Mouse (Mus musculus): ENCODE data around the gene Abca7. TPM values are rescaled to one million over a fixed set of nuclear protein-coding genes. Genes with fewer than 3 reads are reported as not detected.

Gene Abca7
- polyA plus RNA-seq, 1 experiment from 2014 or later: 4.2 TPM

DNA sequence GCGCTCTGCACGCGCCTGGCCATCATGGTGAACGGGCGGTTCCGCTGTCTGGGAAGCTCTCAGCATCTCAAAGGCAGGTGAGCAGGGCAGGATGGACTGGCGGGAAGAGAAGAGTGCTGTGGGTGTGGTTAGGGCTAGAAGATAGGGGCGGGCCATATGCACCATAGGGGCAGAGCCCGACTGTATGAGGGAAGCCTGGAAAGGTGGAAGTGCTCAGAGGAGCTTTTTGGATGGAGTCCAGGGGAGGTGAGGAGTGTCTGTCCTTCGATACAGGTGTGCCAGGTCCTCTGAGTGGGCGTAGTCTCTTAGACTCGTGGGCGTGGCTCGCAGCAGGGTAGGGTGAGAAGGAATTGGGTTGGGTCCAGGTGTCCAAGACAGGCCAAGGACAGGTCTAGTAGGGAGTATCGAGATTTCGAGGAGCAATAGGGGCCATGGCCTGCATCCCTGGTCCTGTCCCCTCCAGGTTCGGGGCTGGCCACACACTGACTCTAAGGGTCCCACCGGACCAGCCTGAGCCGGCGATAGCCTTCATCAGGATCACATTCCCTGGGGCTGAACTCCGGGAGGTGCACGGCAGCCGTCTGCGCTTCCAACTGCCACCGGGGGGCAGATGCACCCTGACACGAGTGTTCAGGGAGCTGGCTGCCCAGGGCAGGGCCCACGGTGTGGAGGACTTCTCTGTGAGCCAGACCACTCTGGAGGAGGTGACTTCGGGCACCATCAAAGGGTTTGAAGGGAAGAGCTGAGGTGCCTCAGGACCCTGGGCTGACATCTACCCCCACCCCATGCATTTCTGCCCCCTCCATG is 18.4 kb downstream of the Abca7 start:
- no peak for ATAC-seq
- no peak overlapping the region for H3K4me3 ChIP-seq (ENCODE audit: low read length)
- H3K36me3 ChIP-seq (ENCODE audit: control insufficient read depth, insufficient read depth, low read length): peaks cover 21% of the 10 kb centered on the region
- peaks cover 19% of the 10 kb centered on the region for H3K9me3 ChIP-seq (ENCODE audit: control insufficient read depth, low read length)
- H3K27ac ChIP-seq (ENCODE audit: low read depth, low read length): no peak overlapping the region
- no peak overlapping the region for H3K4me2 ChIP-seq (ENCODE audit: low read length)
- H3K4me1 ChIP-seq (ENCODE audit: control insufficient read depth, insufficient read depth, low read depth, low read length): no peaks in the 10 kb centered on the region
- no peak overlapping the region for H3K9ac ChIP-seq (ENCODE audit: low read depth, low read length)
- peaks cover 37% of the 10 kb centered on the region for H3K27me3 ChIP-seq (replicated peaks; ENCODE audit: control insufficient read depth, insufficient read depth, low read length)
- 25% methylated on average over 28 of the region's 28 CpGs for WGBS

DNA sequence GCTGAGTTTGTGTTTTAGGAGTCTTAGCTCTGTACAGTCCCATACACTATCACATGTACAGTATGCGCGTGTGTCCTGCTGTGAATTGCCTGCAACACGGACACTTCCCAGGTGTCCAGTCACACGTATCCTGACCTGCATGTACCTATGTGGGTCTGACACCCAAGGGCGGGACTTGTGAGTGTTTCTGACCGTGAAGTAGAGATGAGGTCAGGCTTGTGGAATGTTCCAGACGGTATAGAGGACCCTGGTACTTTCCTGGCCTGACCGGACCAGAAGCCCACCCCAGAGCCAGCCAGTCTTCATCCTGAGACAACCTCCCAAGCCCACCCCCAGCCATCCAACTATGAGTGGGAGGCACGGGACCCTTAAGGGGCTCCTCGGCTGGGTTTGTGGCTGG is 19.3 kb downstream of the Abca7 start:
- Histone ChIP-seq H3K4me1 (ENCODE audit: control insufficient read depth, insufficient read depth, low read depth, low read length) (no peaks in the 10 kb centered on the region), H3K27me3 (replicated peaks; ENCODE audit: control insufficient read depth, insufficient read depth, low read length) (peaks cover 43% of the 10 kb centered on the region), H3K36me3 (ENCODE audit: control insufficient read depth, insufficient read depth, low read length) (peaks cover 14% of the 10 kb centered on the region), H3K27ac (ENCODE audit: low read depth, low read length) (no peak overlapping the region), H3K9ac (ENCODE audit: low read depth, low read length) (no peak overlapping the region), H3K4me2 (ENCODE audit: low read length) (no peak overlapping the region), H3K4me3 (ENCODE audit: low read length) (no peak overlapping the region), H3K9me3 (ENCODE audit: control insufficient read depth, low read length) (peaks cover 11% of the 10 kb centered on the region)
- ATAC-seq: no peak
- 87% methylated on average over 10 of the region's 10 CpGs for WGBS

DNA sequence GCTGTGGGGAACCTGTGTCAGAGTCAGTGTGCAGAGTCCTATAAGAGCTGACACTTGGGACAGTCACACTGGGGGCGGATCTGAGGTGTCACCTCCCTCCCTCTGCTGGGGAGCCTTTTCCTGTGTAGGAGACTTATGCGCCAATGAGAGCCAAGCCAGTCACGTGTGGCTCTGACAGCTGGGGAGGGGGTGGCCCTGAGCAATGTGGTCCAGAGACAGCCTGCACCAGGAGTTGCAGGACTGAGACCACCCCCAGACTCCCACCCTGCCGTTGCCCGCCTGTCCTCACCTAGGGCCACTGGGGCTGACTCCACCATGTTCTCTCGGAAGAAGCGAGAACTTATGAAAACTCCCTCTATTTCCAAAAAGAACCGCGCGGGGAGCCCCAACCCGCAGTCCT is 20.2 kb downstream of the Abca7 start, which contains the start of gene Arhgap45:
Arhgap45 (plus strand) TSS at position 143 of the 400 bp plus-strand sequence.
- Histone ChIP-seq H3K4me3 (ENCODE audit: low read length) (no peak within 1 kb of the TSS), H3K9me3 (ENCODE audit: control insufficient read depth, low read length) (peaks cover 4% of the 10 kb centered on the region; the same call in 1 of the 2 replicates), H3K36me3 (ENCODE audit: control insufficient read depth, insufficient read depth, low read length) (peaks cover 6% of the 10 kb centered on the region), H3K4me1 (ENCODE audit: control insufficient read depth, insufficient read depth, low read depth, low read length) (no peaks in the 10 kb centered on the region), H3K9ac (ENCODE audit: low read depth, low read length) (no peak within 1 kb of the TSS), H3K27ac (ENCODE audit: low read depth, low read length) (no peak within 1 kb of the TSS), H3K4me2 (ENCODE audit: low read length) (no peak within 1 kb of the TSS), H3K27me3 (replicated peaks; ENCODE audit: control insufficient read depth, insufficient read depth, low read length) (peaks cover 42% of the 10 kb centered on the region)
- WGBS: 74% methylated on average over 11 of the region's 11 CpGs
- ATAC-seq: no peak

DNA sequence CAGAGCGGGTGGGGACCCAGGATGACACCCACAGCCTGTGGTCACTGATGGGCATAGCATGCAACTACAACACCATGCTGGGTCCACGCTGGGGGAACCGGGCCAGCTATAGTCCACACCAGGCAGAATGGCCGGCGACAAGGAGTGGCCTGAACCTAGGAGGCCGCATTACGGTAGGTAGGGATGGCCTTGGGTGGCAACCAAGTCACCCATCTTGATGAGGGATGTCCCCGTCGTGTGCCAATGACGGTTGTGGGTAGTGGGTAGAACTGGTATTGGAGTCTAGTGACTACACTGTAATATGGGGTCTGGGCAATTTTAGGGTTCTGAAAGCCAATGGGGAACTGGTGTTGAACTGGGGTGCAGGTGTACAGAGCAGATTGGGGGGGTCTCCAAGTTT is 20.6 kb downstream of the Abca7 start:
- peaks cover 38% of the 10 kb centered on the region for H3K27me3 ChIP-seq (replicated peaks; ENCODE audit: control insufficient read depth, insufficient read depth, low read length)
- WGBS: 86% methylated on average over 10 of the region's 10 CpGs
- H3K9me3 ChIP-seq (ENCODE audit: control insufficient read depth, low read length): no peaks in the 10 kb centered on the region

DNA sequence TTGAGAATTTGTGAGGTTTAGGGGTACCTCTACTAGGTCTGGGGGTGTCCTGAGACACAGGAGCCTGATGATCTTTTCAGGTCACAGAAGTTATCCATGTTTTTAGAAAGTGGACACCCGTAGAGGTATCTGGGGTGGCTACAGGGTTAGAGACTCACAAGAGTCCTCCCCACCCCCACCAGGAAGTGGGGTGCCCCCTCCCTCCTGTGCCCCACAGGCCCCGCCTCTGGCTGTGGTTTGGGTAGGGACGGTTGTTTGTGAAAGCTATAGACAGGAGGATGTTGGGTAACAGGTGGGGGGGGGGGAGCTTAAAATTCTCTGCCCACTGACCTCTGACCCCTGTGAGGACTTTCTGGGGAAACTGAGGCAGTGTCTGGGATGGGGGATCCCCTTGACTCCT is 21.1 kb downstream of the Abca7 start:
- H3K4me1 ChIP-seq (ENCODE audit: control insufficient read depth, insufficient read depth, low read depth, low read length): no peaks in the 10 kb centered on the region
- no peak overlapping the region for H3K4me2 ChIP-seq (ENCODE audit: low read length)
- 54% methylated on average over 2 of the region's 3 CpGs for WGBS
- H3K27me3 ChIP-seq (replicated peaks; ENCODE audit: control insufficient read depth, insufficient read depth, low read length): peaks cover 36% of the 10 kb centered on the region
- ATAC-seq: no peak
- no peak overlapping the region for H3K27ac ChIP-seq (ENCODE audit: low read depth, low read length)
- H3K4me3 ChIP-seq (ENCODE audit: low read length): no peak overlapping the region
- H3K9ac ChIP-seq (ENCODE audit: low read depth, low read length): no peak overlapping the region
- no peaks in the 10 kb centered on the region for H3K36me3 ChIP-seq (ENCODE audit: control insufficient read depth, insufficient read depth, low read length)
- no peaks in the 10 kb centered on the region for H3K9me3 ChIP-seq (ENCODE audit: control insufficient read depth, low read length)

More for the DNA sequence above, 20.6 kb downstream of the Abca7 start:
- H3K27ac ChIP-seq (ENCODE audit: low read depth, low read length): no peak overlapping the region
- H3K4me1 ChIP-seq (ENCODE audit: control insufficient read depth, insufficient read depth, low read depth, low read length): no peaks in the 10 kb centered on the region
- no peak overlapping the region for H3K9ac ChIP-seq (ENCODE audit: low read depth, low read length)
- no peak overlapping the region for H3K4me3 ChIP-seq (ENCODE audit: low read length)
- peaks cover 1% of the 10 kb centered on the region for H3K36me3 ChIP-seq (ENCODE audit: control insufficient read depth, insufficient read depth, low read length)
- H3K4me2 ChIP-seq (ENCODE audit: low read length): no peak overlapping the region
- ATAC-seq: no peak

DNA sequence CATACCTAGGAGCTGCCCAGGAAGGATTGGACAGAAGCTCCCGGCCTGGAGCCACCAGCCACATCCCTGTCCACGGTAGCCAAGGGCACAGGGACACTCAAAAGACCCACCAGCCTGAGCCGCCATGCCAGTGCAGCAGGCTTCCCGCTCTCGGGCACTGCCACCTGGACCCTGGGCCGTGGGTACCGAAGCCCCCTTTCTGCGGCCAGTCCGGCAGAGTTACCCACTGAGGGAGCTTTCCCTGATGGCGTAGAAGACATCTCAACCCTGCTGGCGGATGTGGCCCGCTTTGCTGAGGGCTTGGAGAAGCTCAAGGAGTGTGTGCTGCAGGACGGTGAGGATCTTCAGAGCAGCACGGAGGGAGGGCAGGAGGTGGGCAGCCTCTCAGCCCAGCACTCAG is 21.5 kb downstream of the Abca7 start:
- Histone ChIP-seq H3K27ac (ENCODE audit: low read depth, low read length) (no peak overlapping the region), H3K9ac (ENCODE audit: low read depth, low read length) (no peak overlapping the region), H3K27me3 (replicated peaks; ENCODE audit: control insufficient read depth, insufficient read depth, low read length) (peaks cover 36% of the 10 kb centered on the region), H3K4me2 (ENCODE audit: low read length) (no peak overlapping the region), H3K4me1 (ENCODE audit: control insufficient read depth, insufficient read depth, low read depth, low read length) (no peaks in the 10 kb centered on the region), H3K9me3 (ENCODE audit: control insufficient read depth, low read length) (no peaks in the 10 kb centered on the region), H3K36me3 (ENCODE audit: control insufficient read depth, insufficient read depth, low read length) (no peaks in the 10 kb centered on the region), H3K4me3 (ENCODE audit: low read length) (no peak overlapping the region)
- 83% methylated on average over 14 of the region's 14 CpGs for WGBS
- no peak for ATAC-seq

DNA sequence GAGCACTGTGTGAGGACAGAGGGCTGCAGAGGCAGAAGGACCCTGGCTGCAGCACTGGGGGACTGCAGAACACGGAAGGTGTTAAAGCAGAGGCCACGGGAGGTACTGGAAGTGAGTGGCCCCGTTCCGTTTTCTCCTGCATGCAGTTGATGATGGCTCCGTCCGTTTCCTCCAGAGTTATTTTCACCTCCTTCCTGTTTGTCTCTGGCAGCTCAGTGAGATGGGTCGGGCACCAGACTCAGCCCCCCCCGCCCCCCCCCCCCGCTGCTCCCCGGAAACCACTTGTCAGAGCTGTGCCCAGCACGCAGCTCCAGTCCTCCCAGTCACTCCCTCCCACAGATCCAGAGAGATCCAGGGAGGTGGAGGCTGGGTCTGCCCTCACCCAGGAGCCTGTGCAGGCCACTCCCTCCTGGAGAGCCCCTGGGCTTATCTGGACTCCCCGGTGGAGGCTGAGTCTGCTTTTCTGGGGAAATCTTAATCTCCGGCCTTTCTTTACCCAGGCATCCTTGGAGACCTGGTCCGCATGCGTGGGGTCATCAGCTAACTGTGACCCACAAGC is 22.5 kb downstream of the Abca7 start:
- Histone ChIP-seq H3K4me3 (ENCODE audit: low read length) (no peak overlapping the region; the same call in 1 of the 2 replicates), H3K27me3 (replicated peaks; ENCODE audit: control insufficient read depth, insufficient read depth, low read length) (peaks cover 27% of the 10 kb centered on the region), H3K9ac (ENCODE audit: low read depth, low read length) (0 out of 2 replicates have a peak overlapping the region, but pooled peaks have one; percentile 22)

DNA sequence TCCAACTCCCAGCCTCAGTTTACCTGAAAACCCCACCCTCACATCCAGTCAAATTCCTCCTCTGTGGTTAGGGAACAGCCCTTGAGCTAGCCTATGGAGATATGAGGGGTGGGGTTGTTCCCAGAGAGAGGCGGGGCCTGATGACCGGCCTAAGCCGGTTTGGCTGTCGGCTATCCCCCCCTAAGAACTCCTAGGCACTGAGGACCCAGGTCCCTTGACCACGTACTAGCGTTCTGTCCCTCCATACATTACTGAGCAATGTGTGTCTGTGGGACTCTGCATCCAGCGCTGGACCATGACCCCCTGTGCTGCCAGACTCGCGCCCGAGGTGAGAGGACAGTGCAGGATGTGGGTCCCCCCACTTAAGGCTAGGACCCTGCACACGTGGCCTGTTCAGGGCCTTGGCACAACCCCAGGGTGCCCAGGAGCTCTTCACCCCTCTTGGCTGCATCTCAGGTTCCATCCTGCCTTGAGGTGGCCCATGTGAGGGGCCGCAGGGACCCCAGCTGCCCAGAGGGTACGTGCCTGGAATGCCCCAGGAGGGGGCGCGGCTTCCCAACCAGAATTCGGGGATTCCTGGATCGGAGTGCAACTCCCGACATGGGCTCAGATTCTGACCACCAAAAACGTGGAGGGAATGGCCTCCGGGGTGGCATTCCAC is 23.3 kb downstream of the Abca7 start:
- 3% methylated on average over 20 of the region's 20 CpGs for WGBS
- H3K4me2 ChIP-seq (ENCODE audit: low read length): peak overlapping the region; percentile 11; the same call in 1 of the 2 replicates
- no peak for ATAC-seq

More for the DNA sequence above, 22.5 kb downstream of the Abca7 start:
- no peaks in the 10 kb centered on the region for H3K4me1 ChIP-seq (ENCODE audit: control insufficient read depth, insufficient read depth, low read depth, low read length)
- H3K36me3 ChIP-seq (ENCODE audit: control insufficient read depth, insufficient read depth, low read length): no peaks in the 10 kb centered on the region
- H3K4me2 ChIP-seq (ENCODE audit: low read length): no peak overlapping the region
- 10% methylated on average over 14 of the region's 15 CpGs for WGBS
- ATAC-seq: no peak
- no peaks in the 10 kb centered on the region for H3K9me3 ChIP-seq (ENCODE audit: control insufficient read depth, low read length)
- no peak overlapping the region for H3K27ac ChIP-seq (ENCODE audit: low read depth, low read length)

DNA sequence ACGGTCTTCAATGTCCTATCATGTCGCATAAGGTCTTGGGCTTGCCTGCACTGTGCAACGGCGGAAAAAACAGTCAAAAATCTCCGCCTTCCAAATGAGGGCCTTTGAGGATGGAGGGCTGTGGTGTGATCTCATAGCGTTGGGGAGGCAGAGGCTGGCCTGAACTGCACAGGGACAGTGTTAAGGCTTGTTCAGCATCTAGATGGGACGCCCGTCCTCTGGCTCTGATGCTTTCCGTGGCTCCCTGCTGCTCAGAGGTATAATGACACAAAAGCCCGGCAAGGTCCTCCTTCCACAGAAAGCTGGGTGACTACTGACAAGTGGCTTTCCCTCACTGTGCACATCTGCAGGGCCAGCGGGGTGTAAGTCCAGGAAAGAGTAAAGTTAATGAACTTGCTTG is 23.9 kb downstream of the Abca7 start:
- WGBS: 20% methylated on average over 11 of the region's 11 CpGs
- no peak overlapping the region for H3K4me2 ChIP-seq (ENCODE audit: low read length)
- no peaks in the 10 kb centered on the region for H3K9me3 ChIP-seq (ENCODE audit: control insufficient read depth, low read length)
- no peak for ATAC-seq
- no peaks in the 10 kb centered on the region for H3K4me1 ChIP-seq (ENCODE audit: control insufficient read depth, insufficient read depth, low read depth, low read length)
- no peak overlapping the region for H3K27ac ChIP-seq (ENCODE audit: low read depth, low read length)
- H3K4me3 ChIP-seq (ENCODE audit: low read length): no peak overlapping the region
- no peak overlapping the region; the same call in 1 of the 2 replicates for H3K9ac ChIP-seq (ENCODE audit: low read depth, low read length)
- peaks cover 18% of the 10 kb centered on the region for H3K27me3 ChIP-seq (replicated peaks; ENCODE audit: control insufficient read depth, insufficient read depth, low read length)
- H3K36me3 ChIP-seq (ENCODE audit: control insufficient read depth, insufficient read depth, low read length): no peaks in the 10 kb centered on the region

More for the DNA sequence above, 23.3 kb downstream of the Abca7 start:
- Histone ChIP-seq H3K27me3 (replicated peaks; ENCODE audit: control insufficient read depth, insufficient read depth, low read length) (peaks cover 19% of the 10 kb centered on the region), H3K36me3 (ENCODE audit: control insufficient read depth, insufficient read depth, low read length) (no peaks in the 10 kb centered on the region), H3K9me3 (ENCODE audit: control insufficient read depth, low read length) (no peaks in the 10 kb centered on the region), H3K9ac (ENCODE audit: low read depth, low read length) (no peak overlapping the region), H3K27ac (ENCODE audit: low read depth, low read length) (no peak overlapping the region), H3K4me1 (ENCODE audit: control insufficient read depth, insufficient read depth, low read depth, low read length) (no peaks in the 10 kb centered on the region), H3K4me3 (ENCODE audit: low read length) (no peak overlapping the region)
